Mouse (Mus musculus): Measurements from ENCODE around the gene Mepe. TPM values are rescaled to one million over a fixed set of nuclear protein-coding genes. Genes with fewer than 3 reads are reported as not detected.

The Mepe gene
- polyA plus RNA-seq, 1 experiment from 2014 or later = not detected

GRCm38 (mm10) chr5:104370580-104370979 lies 45.5 kb downstream of the Mepe start:
- no peak for ATAC-seq (ENCODE audit: insufficient number of reproducible peaks, insufficient read depth, low FRiP score, low read depth)
- WGBS = 83% methylated on average over 5 of the region's 5 CpGs
- Histone ChIP-seq H3K36me3 (ENCODE audit: control insufficient read depth, insufficient read depth, low read length) (no peaks in the 10 kb centered on the region), H3K27me3 (ENCODE audit: control insufficient read depth, insufficient read depth, low read length) (no peaks in the 10 kb centered on the region), H3K4me3 (ENCODE audit: low read depth, low read length) (no peak overlapping the region), H3K9me3 (ENCODE audit: control insufficient read depth, low read depth, low read length) (no peaks in the 10 kb centered on the region), H3K4me1 (ENCODE audit: control insufficient read depth, insufficient read depth, low read length) (peaks cover 9% of the 10 kb centered on the region), H3K9ac (replicated peaks; ENCODE audit: low read depth, low read length) (no peak overlapping the region), H3K27ac (ENCODE audit: low read length) (no peak overlapping the region), H3K4me2 (replicated peaks; ENCODE audit: low read depth, low read length) (no peak overlapping the region)

- H3K9ac ChIP-seq (replicated peaks; ENCODE audit: low read depth, low read length) = no peak overlapping the region
- ATAC-seq (ENCODE audit: insufficient number of reproducible peaks, insufficient read depth, low FRiP score, low read depth) = no peak
- no peaks in the 10 kb centered on the region for H3K27me3 ChIP-seq (ENCODE audit: control insufficient read depth, insufficient read depth, low read length)
- H3K9me3 ChIP-seq (ENCODE audit: control insufficient read depth, low read depth, low read length) = no peaks in the 10 kb centered on the region
- no peak overlapping the region for H3K27ac ChIP-seq (ENCODE audit: low read length)
- no peaks in the 10 kb centered on the region for H3K36me3 ChIP-seq (ENCODE audit: control insufficient read depth, insufficient read depth, low read length)
- no peak overlapping the region for H3K4me3 ChIP-seq (ENCODE audit: low read depth, low read length)
- WGBS = 86% methylated on average over 4 of the region's 4 CpGs
- peaks cover 9% of the 10 kb centered on the region for H3K4me1 ChIP-seq (ENCODE audit: control insufficient read depth, insufficient read depth, low read length)
- no peak overlapping the region for H3K4me2 ChIP-seq (replicated peaks; ENCODE audit: low read depth, low read length)
These were observed 46.2 kb downstream of the Mepe start for GRCm38 (mm10) chr5:104371284-104371683.

- H3K27ac ChIP-seq (ENCODE audit: low read length) = no peak overlapping the region; the same call in 1 of the 2 replicates
- H3K4me2 ChIP-seq (replicated peaks; ENCODE audit: low read depth, low read length) = no peak overlapping the region
- peak; percentile 53; the same call in 1 of the 2 replicates for ATAC-seq (ENCODE audit: insufficient number of reproducible peaks, insufficient read depth, low FRiP score, low read depth)
- H3K4me1 ChIP-seq (ENCODE audit: control insufficient read depth, insufficient read depth, low read length) = peaks cover 9% of the 10 kb centered on the region
- no peak overlapping the region for H3K9ac ChIP-seq (replicated peaks; ENCODE audit: low read depth, low read length)
- no peaks in the 10 kb centered on the region for H3K27me3 ChIP-seq (ENCODE audit: control insufficient read depth, insufficient read depth, low read length)
- H3K4me3 ChIP-seq (ENCODE audit: low read depth, low read length) = no peak overlapping the region
- no peaks in the 10 kb centered on the region for H3K36me3 ChIP-seq (ENCODE audit: control insufficient read depth, insufficient read depth, low read length)
- 70% methylated on average over 4 of the region's 4 CpGs for WGBS
- H3K9me3 ChIP-seq (ENCODE audit: control insufficient read depth, low read depth, low read length) = no peaks in the 10 kb centered on the region
These were observed 48.6 kb downstream of the Mepe start for GRCm38 (mm10) chr5:104373648-104374307.

- Histone ChIP-seq H3K9me3 (ENCODE audit: control insufficient read depth, low read depth, low read length) (no peaks in the 10 kb centered on the region), H3K27me3 (ENCODE audit: control insufficient read depth, insufficient read depth, low read length) (no peaks in the 10 kb centered on the region), H3K4me2 (replicated peaks; ENCODE audit: low read depth, low read length) (no peak overlapping the region), H3K36me3 (ENCODE audit: control insufficient read depth, insufficient read depth, low read length) (no peaks in the 10 kb centered on the region), H3K27ac (ENCODE audit: low read length) (peak overlapping the region; percentile 66), H3K9ac (replicated peaks; ENCODE audit: low read depth, low read length) (no peak overlapping the region), H3K4me3 (ENCODE audit: low read depth, low read length) (no peak overlapping the region), H3K4me1 (ENCODE audit: control insufficient read depth, insufficient read depth, low read length) (peaks cover 9% of the 10 kb centered on the region)
- WGBS = 32% methylated on average over 6 of the region's 6 CpGs
- peak; percentile 63; the same call in 1 of the 2 replicates for ATAC-seq (ENCODE audit: insufficient number of reproducible peaks, insufficient read depth, low FRiP score, low read depth)
These were observed 49.2 kb downstream of the Mepe start for GRCm38 (mm10) chr5:104374308-104374660.

GRCm38 (mm10) chr5:104375132-104375531 lies 50.0 kb downstream of the Mepe start:
- H3K9me3 ChIP-seq (ENCODE audit: control insufficient read depth, low read depth, low read length) = no peaks in the 10 kb centered on the region
- H3K36me3 ChIP-seq (ENCODE audit: control insufficient read depth, insufficient read depth, low read length) = no peaks in the 10 kb centered on the region
- H3K9ac ChIP-seq (replicated peaks; ENCODE audit: low read depth, low read length) = no peak overlapping the region
- no peak overlapping the region for H3K4me2 ChIP-seq (replicated peaks; ENCODE audit: low read depth, low read length)
- H3K4me3 ChIP-seq (ENCODE audit: low read depth, low read length) = no peak overlapping the region
- H3K27me3 ChIP-seq (ENCODE audit: control insufficient read depth, insufficient read depth, low read length) = no peaks in the 10 kb centered on the region
- WGBS = 57% methylated on average over 2 of the region's 2 CpGs
- peak overlapping the region; percentile 66; the same call in 1 of the 2 replicates for H3K27ac ChIP-seq (ENCODE audit: low read length)
- no peak for ATAC-seq (ENCODE audit: insufficient number of reproducible peaks, insufficient read depth, low FRiP score, low read depth)
- peaks cover 9% of the 10 kb centered on the region for H3K4me1 ChIP-seq (ENCODE audit: control insufficient read depth, insufficient read depth, low read length)

- Histone ChIP-seq H3K27me3 (ENCODE audit: control insufficient read depth, insufficient read depth, low read length) (no peaks in the 10 kb centered on the region), H3K9me3 (ENCODE audit: control insufficient read depth, low read depth, low read length) (no peaks in the 10 kb centered on the region), H3K4me3 (ENCODE audit: low read depth, low read length) (no peak overlapping the region), H3K4me2 (replicated peaks; ENCODE audit: low read depth, low read length) (no peak overlapping the region), H3K9ac (replicated peaks; ENCODE audit: low read depth, low read length) (no peak overlapping the region), H3K36me3 (ENCODE audit: control insufficient read depth, insufficient read depth, low read length) (no peaks in the 10 kb centered on the region), H3K27ac (ENCODE audit: low read length) (no peak overlapping the region), H3K4me1 (ENCODE audit: control insufficient read depth, insufficient read depth, low read length) (peaks cover 9% of the 10 kb centered on the region)
- ATAC-seq (ENCODE audit: insufficient number of reproducible peaks, insufficient read depth, low FRiP score, low read depth) = no peak
- 83% methylated on average over 1 of the region's 1 CpGs for WGBS
These were observed 51.8 kb downstream of the Mepe start for GRCm38 (mm10) chr5:104376890-104377289.

GRCm38 (mm10) chr5:104380574-104380973 lies 55.4 kb downstream of the Mepe start:
- Histone ChIP-seq H3K27ac (ENCODE audit: low read length) (no peak overlapping the region), H3K4me2 (replicated peaks; ENCODE audit: low read depth, low read length) (no peak overlapping the region), H3K4me1 (ENCODE audit: control insufficient read depth, insufficient read depth, low read length) (no peaks in the 10 kb centered on the region), H3K9me3 (ENCODE audit: control insufficient read depth, low read depth, low read length) (no peaks in the 10 kb centered on the region), H3K4me3 (ENCODE audit: low read depth, low read length) (no peak overlapping the region), H3K36me3 (ENCODE audit: control insufficient read depth, insufficient read depth, low read length) (no peaks in the 10 kb centered on the region), H3K9ac (replicated peaks; ENCODE audit: low read depth, low read length) (no peak overlapping the region), H3K27me3 (ENCODE audit: control insufficient read depth, insufficient read depth, low read length) (no peaks in the 10 kb centered on the region)
- WGBS = 85% methylated on average over 1 of the region's 1 CpGs
- no peak for ATAC-seq (ENCODE audit: insufficient number of reproducible peaks, insufficient read depth, low FRiP score, low read depth)

- no peak overlapping the region for H3K4me3 ChIP-seq (ENCODE audit: low read depth, low read length)
- H3K36me3 ChIP-seq (ENCODE audit: control insufficient read depth, insufficient read depth, low read length) = no peaks in the 10 kb centered on the region
- 65% methylated on average over 4 of the region's 7 CpGs for WGBS
- no peak overlapping the region for H3K9ac ChIP-seq (replicated peaks; ENCODE audit: low read depth, low read length)
- H3K4me1 ChIP-seq (ENCODE audit: control insufficient read depth, insufficient read depth, low read length) = peaks cover 4% of the 10 kb centered on the region; the same call in 1 of the 2 replicates
- H3K9me3 ChIP-seq (ENCODE audit: control insufficient read depth, low read depth, low read length) = no peaks in the 10 kb centered on the region
- H3K27ac ChIP-seq (ENCODE audit: low read length) = no peak overlapping the region
- no peak overlapping the region for H3K4me2 ChIP-seq (replicated peaks; ENCODE audit: low read depth, low read length)
- no peaks in the 10 kb centered on the region for H3K27me3 ChIP-seq (ENCODE audit: control insufficient read depth, insufficient read depth, low read length)
- ATAC-seq (ENCODE audit: insufficient number of reproducible peaks, insufficient read depth, low FRiP score, low read depth) = no peak
These were observed 56.5 kb downstream of the Mepe start for GRCm38 (mm10) chr5:104381671-104382070.

GRCm38 (mm10) chr5:104384540-104384939 lies 59.4 kb downstream of the Mepe start:
- Histone ChIP-seq H3K27me3 (ENCODE audit: control insufficient read depth, insufficient read depth, low read length) (no peaks in the 10 kb centered on the region), H3K4me2 (replicated peaks; ENCODE audit: low read depth, low read length) (no peak overlapping the region), H3K9me3 (ENCODE audit: control insufficient read depth, low read depth, low read length) (no peaks in the 10 kb centered on the region), H3K4me3 (ENCODE audit: low read depth, low read length) (no peak overlapping the region), H3K9ac (replicated peaks; ENCODE audit: low read depth, low read length) (no peak overlapping the region), H3K27ac (ENCODE audit: low read length) (no peak overlapping the region), H3K4me1 (ENCODE audit: control insufficient read depth, insufficient read depth, low read length) (peaks cover 8% of the 10 kb centered on the region; the same call in 1 of the 2 replicates), H3K36me3 (ENCODE audit: control insufficient read depth, insufficient read depth, low read length) (no peaks in the 10 kb centered on the region)
- ATAC-seq (ENCODE audit: insufficient number of reproducible peaks, insufficient read depth, low FRiP score, low read depth) = no peak
- WGBS = 91% methylated on average over 7 of the region's 7 CpGs

All from stomach, embryonic 14.5 days (tissue).